Mouse (Mus musculus) liver, embryonic 15.5 days (tissue): ENCODE results near the gene Cpm. TPM values are rescaled to one million over a fixed set of nuclear protein-coding genes. Genes with fewer than 3 reads are reported as not detected.

Experiments used
- ATAC-seq: fragments of 200-750 bp; cut with Nextera tagmentation; 2 replicates; pipeline ENCODE4 v1.8.0; 2017; ENCODE audit warnings: moderate number of reproducible peaks, mild to moderate bottlenecking, moderate library complexity; ENCODE audit not compliant: insufficient read depth
- H3K27ac ChIP-seq: fragments of 300-500 bp; sonication (generic); replicated peaks from 2 replicates; pipeline ENCODE4 v1.5.1; 2015; ENCODE audit warnings: mild to moderate bottlenecking, inconsistent platforms
- H3K27me3 ChIP-seq: fragments of 300-500 bp; sonication (generic); 2 replicates; pipeline ENCODE4 v1.6.1; 2015; ENCODE audit warnings: mild to moderate bottlenecking, inconsistent platforms
- H3K36me3 ChIP-seq: fragments of 300-500 bp; sonication (generic); replicated peaks from 2 replicates; pipeline ENCODE4 v1.6.1; 2015; ENCODE audit warnings: moderate library complexity, mild to moderate bottlenecking, inconsistent platforms
- H3K4me1 ChIP-seq: fragments of 300-500 bp; sonication (generic); replicated peaks from 2 replicates; pipeline ENCODE4 v1.6.1; 2015; ENCODE audit warnings: inconsistent platforms
- H3K4me2 ChIP-seq: fragments of 300-500 bp; sonication (generic); 2 replicates; pipeline ENCODE4 v1.6.1; 2015; ENCODE audit warnings: moderate library complexity, mild to moderate bottlenecking, inconsistent platforms
- H3K4me3 ChIP-seq: fragments of 300-500 bp; sonication (generic); replicated peaks from 2 replicates; pipeline ENCODE4 v1.5.1; 2015; ENCODE audit warnings: mild to moderate bottlenecking, inconsistent platforms
- H3K9ac ChIP-seq: fragments of 300-500 bp; sonication (generic); 2 replicates; pipeline ENCODE4 v1.6.1; 2015; ENCODE audit warnings: moderate library complexity, mild to moderate bottlenecking, inconsistent platforms
- H3K9me3 ChIP-seq: fragments of 300-500 bp; sonication (generic); replicated peaks from 2 replicates; pipeline ENCODE4 v1.6.1; 2016; ENCODE audit warnings: inconsistent platforms
- WGBS: fragments of 180-500 bp; shearing (Covaris S2); methylation state at CpG from one replicate; pipeline ENCODE4 v1.1.7; 2015; ENCODE audit warnings: mixed read lengths; ENCODE audit not compliant: insufficient replicate concordance; 5-methylcytosine and 5-hydroxymethylcytosine counted together
- polyA plus RNA-seq: library from polyadenylated mRNA; unstranded; fragments of >200 nt; fragmentation: Nextera tagmentation; extraction: Ambion mirVana; gene quantifications from 2 replicates; pipeline ENCODE4 v1.2.1, GENCODE M21; 2015

Gene Cpm
- polyA plus RNA-seq, 1 experiment from 2014 or later: 15.7 TPM

DNA sequence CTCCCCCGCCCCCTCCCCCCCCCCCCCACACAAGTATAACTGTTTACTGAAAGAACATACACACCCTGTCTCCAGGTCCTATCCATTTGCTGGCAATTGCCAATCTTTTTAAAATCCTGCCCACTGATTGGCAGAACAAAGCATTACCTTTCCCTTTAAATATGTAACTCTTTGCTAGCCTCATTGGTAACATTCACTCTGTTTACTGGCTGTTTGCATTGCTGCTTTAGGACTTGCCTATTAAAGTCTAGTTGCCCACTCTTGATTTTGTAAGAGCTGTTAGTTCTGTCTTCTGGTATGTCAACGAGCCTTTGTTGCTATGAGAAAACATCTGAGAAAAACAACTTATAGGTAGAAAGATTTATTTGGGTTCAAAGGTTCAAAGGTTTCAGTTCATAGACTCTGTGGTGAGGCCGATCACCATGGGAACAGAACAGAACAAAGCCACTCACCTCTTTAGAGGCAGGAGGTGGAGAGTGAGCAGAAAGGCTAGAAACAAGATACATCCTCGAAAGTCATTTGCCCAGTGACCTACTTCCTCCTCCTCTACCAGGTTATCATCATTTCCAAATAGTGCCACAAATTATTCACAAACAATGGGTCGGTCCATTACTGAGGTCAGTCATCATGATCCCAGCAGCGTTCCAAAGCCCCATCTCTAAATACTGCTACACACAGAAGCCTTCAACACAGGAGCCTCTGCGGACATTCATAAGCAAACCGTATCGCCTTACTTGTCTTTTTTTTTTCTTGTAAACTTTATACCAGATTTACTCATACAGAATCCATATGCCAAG lies 3.6 kb upstream of the Cpm start:
- WGBS: 65% methylated on average over 8 of the region's 9 CpGs
- no peak overlapping the region for H3K27ac ChIP-seq
- no peak overlapping the region for H3K4me3 ChIP-seq
- H3K4me2 ChIP-seq: no peak overlapping the region
- H3K4me1 ChIP-seq: peaks cover 16% of the 10 kb centered on the region; the same call in 1 of the 2 replicates
- H3K9ac ChIP-seq: no peak overlapping the region
- ATAC-seq: no peak
- no peaks in the 10 kb centered on the region for H3K9me3 ChIP-seq
- H3K36me3 ChIP-seq: no peaks in the 10 kb centered on the region
- H3K27me3 ChIP-seq: peaks cover 39% of the 10 kb centered on the region

DNA sequence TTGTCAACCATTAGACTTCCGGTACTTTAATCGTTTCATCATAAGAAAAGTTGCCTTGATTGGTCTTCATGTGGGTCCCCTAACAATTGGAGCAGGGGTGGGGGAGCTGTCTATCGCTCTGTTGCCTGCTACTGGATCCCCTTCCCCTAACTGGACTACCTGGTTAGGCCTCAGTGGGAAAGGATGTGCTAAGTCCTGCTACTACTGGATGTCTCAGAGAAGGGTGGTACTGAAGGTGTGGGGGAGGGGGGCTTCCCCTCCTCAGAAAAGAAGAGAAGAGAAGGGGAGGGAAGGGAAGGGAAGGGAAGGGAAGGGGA lies 3.0 kb upstream of the Cpm start:
- H3K4me2 ChIP-seq: no peak overlapping the region
- WGBS: 65% methylated on average over 3 of the region's 3 CpGs
- H3K27ac ChIP-seq: no peak overlapping the region
- no peak overlapping the region for H3K9ac ChIP-seq
- peaks cover 45% of the 10 kb centered on the region for H3K27me3 ChIP-seq
- H3K9me3 ChIP-seq: no peaks in the 10 kb centered on the region
- no peaks in the 10 kb centered on the region for H3K36me3 ChIP-seq
- no peak for ATAC-seq
- H3K4me3 ChIP-seq: no peak overlapping the region
- H3K4me1 ChIP-seq: peaks cover 16% of the 10 kb centered on the region; the same call in 1 of the 2 replicates

GRCm38 (mm10) chr10:117626840-117627615 lies 2.3 kb upstream of the Cpm start:
- no peak for ATAC-seq
- Histone ChIP-seq H3K36me3 (no peaks in the 10 kb centered on the region), H3K27ac (no peak overlapping the region), H3K4me1 (peaks cover 16% of the 10 kb centered on the region; the same call in 1 of the 2 replicates), H3K9ac (no peak overlapping the region), H3K9me3 (no peaks in the 10 kb centered on the region), H3K4me2 (no peak overlapping the region), H3K27me3 (peaks cover 52% of the 10 kb centered on the region), H3K4me3 (no peak overlapping the region)
- 41% methylated on average over 7 of the region's 7 CpGs for WGBS

DNA sequence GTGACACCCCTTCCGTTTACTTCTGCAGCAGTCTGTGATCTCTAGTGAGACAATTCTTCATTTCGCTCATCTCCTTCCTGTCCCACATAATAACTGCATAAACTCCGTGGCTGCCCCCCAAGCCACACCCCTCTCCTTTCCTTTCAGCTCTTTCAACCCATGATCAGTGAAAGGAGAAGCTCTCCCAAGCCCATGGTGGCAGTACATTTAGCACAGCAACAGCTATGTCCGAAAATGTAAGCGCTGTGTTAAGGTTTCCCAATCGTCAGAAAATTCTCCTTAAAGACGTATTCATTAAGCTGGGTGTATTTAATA lies 1.7 kb upstream of the Cpm start:
- ATAC-seq: no peak
- no peaks in the 10 kb centered on the region for H3K36me3 ChIP-seq
- H3K27me3 ChIP-seq: peaks cover 52% of the 10 kb centered on the region
- peaks cover 16% of the 10 kb centered on the region; the same call in 1 of the 2 replicates for H3K4me1 ChIP-seq
- H3K9me3 ChIP-seq: no peaks in the 10 kb centered on the region
- H3K4me2 ChIP-seq: no peak overlapping the region
- 27% methylated on average over 7 of the region's 7 CpGs for WGBS
- H3K4me3 ChIP-seq: no peak overlapping the region
- no peak overlapping the region for H3K27ac ChIP-seq
- H3K9ac ChIP-seq: no peak overlapping the region

DNA sequence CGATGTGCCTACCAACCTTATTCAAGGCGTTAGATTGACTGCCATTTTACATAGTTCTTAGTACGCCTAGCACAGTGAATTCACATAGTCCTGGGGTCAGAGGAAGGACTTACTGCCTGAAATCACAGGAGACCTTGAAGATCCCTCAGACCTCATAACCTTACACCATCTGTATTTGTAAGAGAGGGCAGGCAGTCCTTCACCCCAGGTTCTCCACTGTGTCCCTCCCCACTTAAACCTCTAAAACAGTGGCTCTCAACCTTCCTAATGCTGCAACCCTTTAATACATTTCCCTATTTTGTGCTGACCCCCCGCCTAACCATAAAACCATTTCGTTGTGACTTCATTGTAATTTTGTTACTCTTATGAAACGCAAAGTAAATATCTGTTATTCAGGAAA lies 1.4 kb upstream of the Cpm start:
- Histone ChIP-seq H3K4me3 (no peak overlapping the region), H3K9ac (no peak overlapping the region), H3K9me3 (no peaks in the 10 kb centered on the region), H3K27ac (no peak overlapping the region), H3K4me2 (no peak overlapping the region), H3K27me3 (peaks cover 52% of the 10 kb centered on the region), H3K4me1 (peaks cover 16% of the 10 kb centered on the region; the same call in 1 of the 2 replicates), H3K36me3 (no peaks in the 10 kb centered on the region)
- no peak for ATAC-seq
- WGBS: 35% methylated on average over 6 of the region's 6 CpGs

DNA sequence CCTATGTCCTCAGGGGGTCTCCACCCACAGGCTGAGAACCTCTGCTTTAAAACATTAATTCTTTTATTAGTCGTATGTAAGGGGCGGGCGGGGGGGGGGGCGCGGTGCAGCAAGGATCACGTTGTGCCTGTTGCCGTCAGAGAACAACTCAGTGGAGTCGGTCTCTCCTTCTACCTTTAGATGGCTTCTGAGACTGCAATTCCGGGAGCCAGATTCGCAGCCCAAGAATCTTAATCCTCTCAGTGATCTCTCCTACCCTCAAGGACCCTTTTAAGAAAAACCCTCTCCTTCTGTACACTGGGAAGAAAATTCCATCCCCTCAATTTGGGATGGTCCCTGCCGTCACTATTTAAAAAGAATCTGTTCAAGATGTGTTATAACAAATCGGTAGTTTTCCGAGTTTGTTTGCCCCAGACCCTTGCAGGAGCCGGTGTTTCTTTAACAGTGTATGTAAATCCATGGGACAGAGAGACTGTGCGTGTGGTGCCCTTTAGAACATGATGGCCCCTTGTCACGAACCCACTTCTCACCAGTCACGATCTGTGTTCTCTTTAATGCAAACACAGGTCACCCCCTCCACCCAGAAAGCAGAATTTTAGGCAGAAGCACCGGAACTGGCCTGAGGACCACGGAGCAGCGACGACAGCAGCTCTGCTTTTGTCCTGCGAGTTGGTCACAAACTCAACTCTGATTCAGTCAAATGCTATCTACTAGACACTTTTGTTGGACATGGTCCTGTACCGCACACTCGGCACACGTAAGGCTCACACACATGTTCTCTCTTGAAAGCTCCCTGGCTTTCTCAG lies 734 bp upstream of the Cpm start:
- peak overlapping the region; percentile 57 for H3K4me3 ChIP-seq
- peak overlapping the region; percentile 29 for H3K27ac ChIP-seq
- peak overlapping the region; percentile 68 for H3K4me2 ChIP-seq
- ATAC-seq: peak; percentile 23; the same call in 1 of the 2 replicates
- H3K9me3 ChIP-seq: no peaks in the 10 kb centered on the region
- WGBS: 4% methylated on average over 25 of the region's 25 CpGs
- no peak overlapping the region for H3K9ac ChIP-seq
- peaks cover 52% of the 10 kb centered on the region for H3K27me3 ChIP-seq
- peaks cover 16% of the 10 kb centered on the region; the same call in 1 of the 2 replicates for H3K4me1 ChIP-seq
- no peaks in the 10 kb centered on the region for H3K36me3 ChIP-seq

DNA sequence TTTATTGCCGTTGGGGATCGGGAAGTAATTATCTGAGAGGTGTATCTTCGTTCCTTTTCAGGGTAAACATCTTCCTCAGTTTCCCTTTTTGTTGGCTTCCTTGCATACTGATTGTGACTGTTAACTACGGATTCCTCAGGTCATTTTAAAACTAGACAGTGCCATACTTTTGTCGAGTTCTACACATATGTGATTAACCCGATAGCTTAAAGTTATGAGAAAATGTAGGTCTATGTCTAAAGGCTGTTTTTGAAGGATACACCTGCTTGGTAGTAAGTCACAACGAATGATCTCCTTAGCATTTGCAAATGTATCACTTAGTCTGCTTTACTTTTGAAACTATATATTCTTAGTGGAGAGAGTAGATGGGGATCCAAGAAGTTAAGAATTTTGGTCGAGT lies 876 bp downstream of the Cpm start:
- Histone ChIP-seq H3K36me3 (no peaks in the 10 kb centered on the region), H3K4me2 (peak overlapping the region; percentile 68), H3K27ac (no peak overlapping the region), H3K4me1 (peaks cover 16% of the 10 kb centered on the region; the same call in 1 of the 2 replicates), H3K27me3 (peaks cover 52% of the 10 kb centered on the region), H3K9me3 (no peaks in the 10 kb centered on the region), H3K9ac (no peak overlapping the region), H3K4me3 (peak overlapping the region; percentile 57)
- no peak for ATAC-seq
- 14% methylated on average over 8 of the region's 8 CpGs for WGBS

DNA sequence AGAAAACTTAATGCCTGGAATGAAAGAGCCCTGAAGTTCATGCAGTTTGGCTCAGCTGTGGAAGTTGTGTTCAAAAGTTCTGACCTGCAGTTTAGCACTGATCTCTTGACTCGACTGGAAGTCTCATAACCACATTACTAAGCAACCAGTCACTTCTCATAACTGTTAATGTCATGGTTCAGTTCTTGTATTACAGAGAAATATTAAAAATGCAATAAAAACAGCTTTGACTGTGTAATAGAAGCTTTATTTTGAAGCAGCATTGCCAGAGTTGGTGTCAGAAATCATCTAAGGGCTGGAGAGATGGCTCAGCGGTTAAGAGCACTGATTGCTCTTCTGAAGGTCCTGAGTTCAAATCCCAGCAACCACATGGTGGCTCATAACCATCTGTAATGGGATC lies 1.5 kb downstream of the Cpm start:
- H3K9ac ChIP-seq: no peak overlapping the region
- 37% methylated on average over 2 of the region's 2 CpGs for WGBS
- H3K4me1 ChIP-seq: peaks cover 16% of the 10 kb centered on the region; the same call in 1 of the 2 replicates
- peaks cover 52% of the 10 kb centered on the region for H3K27me3 ChIP-seq
- 0 out of 2 replicates have a peak overlapping the region, but pooled peaks have one; percentile 68 for H3K4me2 ChIP-seq
- H3K9me3 ChIP-seq: no peaks in the 10 kb centered on the region
- no peak for ATAC-seq
- H3K4me3 ChIP-seq: no peak overlapping the region
- H3K36me3 ChIP-seq: no peaks in the 10 kb centered on the region
- no peak overlapping the region for H3K27ac ChIP-seq

DNA sequence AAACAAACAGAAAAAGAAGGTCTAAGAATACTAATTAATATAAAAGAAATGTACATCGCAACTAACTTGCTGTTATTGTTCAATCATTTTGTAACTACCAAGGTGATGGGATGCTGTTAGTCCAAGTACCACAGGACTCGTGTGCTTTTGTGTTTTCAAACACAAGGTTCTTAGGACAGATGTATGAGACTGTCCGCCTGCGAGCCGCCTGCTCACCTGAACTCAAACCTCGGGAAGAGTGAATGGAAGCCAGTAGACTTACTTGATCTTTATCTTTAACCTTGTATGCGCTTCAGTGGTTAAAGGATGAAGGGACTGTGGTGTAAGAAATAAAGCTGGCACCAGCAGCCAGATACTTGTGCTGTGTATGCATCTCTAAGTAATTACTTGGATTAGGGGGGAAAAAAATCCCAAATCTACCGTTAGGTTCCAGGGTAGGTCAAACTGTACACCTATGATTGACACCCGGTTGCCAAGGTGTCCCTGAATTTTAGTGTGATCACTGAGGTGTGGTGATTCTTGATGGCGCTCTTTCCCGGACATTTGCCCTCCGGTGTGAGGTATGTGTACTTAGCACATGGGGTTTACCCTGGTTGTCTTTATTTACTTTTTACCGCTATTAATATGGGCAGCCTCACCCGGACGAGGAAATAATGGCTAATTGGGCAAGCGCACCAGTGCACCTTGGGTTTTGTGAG lies 2.4 kb downstream of the Cpm start:
- no peak overlapping the region; the same call in 1 of the 2 replicates for H3K4me2 ChIP-seq
- WGBS: 67% methylated on average over 16 of the region's 16 CpGs
- H3K36me3 ChIP-seq: no peaks in the 10 kb centered on the region
- ATAC-seq: no peak
- peaks cover 52% of the 10 kb centered on the region for H3K27me3 ChIP-seq
- H3K4me3 ChIP-seq: no peak overlapping the region
- H3K27ac ChIP-seq: no peak overlapping the region
- no peaks in the 10 kb centered on the region for H3K9me3 ChIP-seq
- peaks cover 16% of the 10 kb centered on the region; the same call in 1 of the 2 replicates for H3K4me1 ChIP-seq
- no peak overlapping the region for H3K9ac ChIP-seq

DNA sequence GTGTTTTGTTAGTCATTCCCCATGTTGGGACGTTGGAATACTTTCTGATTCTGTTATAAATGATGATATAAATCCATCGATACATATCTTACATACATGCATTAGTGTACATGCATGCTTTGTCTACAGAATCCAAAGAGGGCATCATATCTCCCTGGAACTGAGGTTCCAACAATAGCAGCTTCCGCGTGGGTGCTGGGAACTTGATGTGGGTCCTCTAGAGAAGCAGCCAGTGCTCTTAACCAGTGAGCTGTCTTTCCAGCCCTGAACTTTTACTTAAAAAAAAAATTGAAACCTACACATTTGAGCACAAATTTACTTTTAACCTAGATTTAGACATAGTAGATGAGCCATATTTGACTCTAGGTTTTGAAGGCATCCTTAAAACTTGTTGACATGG lies 3.1 kb downstream of the Cpm start:
- Histone ChIP-seq H3K36me3 (no peaks in the 10 kb centered on the region), H3K27ac (no peak overlapping the region), H3K27me3 (peaks cover 46% of the 10 kb centered on the region), H3K9me3 (no peaks in the 10 kb centered on the region), H3K4me3 (no peak overlapping the region), H3K4me1 (peaks cover 16% of the 10 kb centered on the region; the same call in 1 of the 2 replicates), H3K4me2 (no peak overlapping the region), H3K9ac (no peak overlapping the region)
- 69% methylated on average over 4 of the region's 4 CpGs for WGBS
- ATAC-seq: no peak
